Mouse (Mus musculus) CH12.LX (cell line): ENCODE results near the gene 9330161L09Rik.

ENCODE experiments used
- CTCF ChIP-seq, 2 experiments: IDR thresholded peaks in 1 of 2; conservative IDR thresholded peaks in 1 of 2; 2 replicates each; pipeline ENCODE4 v1.5.1; 2011 to 2012; ENCODE audit warnings: low read depth in 2 of 2, low read length in 2 of 2, improper control_type of control experiment in 1 of 2, inconsistent platforms in 1 of 2, mild to moderate bottlenecking in 1 of 2, moderate library complexity in 1 of 2
- GABPA ChIP-seq: IDR thresholded peaks from 2 replicates; pipeline ENCODE4 v1.6.1; 2012; ENCODE audit warnings: low read depth, low read length, improper control_type of control experiment, inconsistent platforms; ENCODE audit not compliant: insufficient replicate concordance
- HCFC1 ChIP-seq: IDR thresholded peaks from 2 replicates; pipeline ENCODE4 v1.6.1; 2012; ENCODE audit warnings: low read depth, mild to moderate bottlenecking, inconsistent platforms, low read length, improper control_type of control experiment
- KAT2A ChIP-seq: IDR thresholded peaks from 2 replicates; pipeline ENCODE4 v1.6.1; 2012; ENCODE audit warnings: low read length, improper control_type of control experiment, inconsistent platforms; ENCODE audit not compliant: insufficient replicate concordance
- MAX ChIP-seq: IDR thresholded peaks from 2 replicates; pipeline ENCODE4 v1.6.1; 2011; ENCODE audit warnings: low read length, improper control_type of control experiment
- MEF2A ChIP-seq: IDR thresholded peaks from 2 replicates; pipeline ENCODE4 v1.6.1; 2014; ENCODE audit warnings: low read depth, mild to moderate bottlenecking, inconsistent platforms, low read length, improper control_type of control experiment, borderline replicate concordance
- POLR2AphosphoS2 ChIP-seq: IDR thresholded peaks from 2 replicates; pipeline ENCODE4 v1.6.1; 2011; ENCODE audit warnings: low read depth, low read length, improper control_type of control experiment
- RCOR1 ChIP-seq: conservative IDR thresholded peaks from 2 replicates; pipeline ENCODE4 v1.6.1; 2012; ENCODE audit warnings: low read depth, mild to moderate bottlenecking, inconsistent platforms, low read length, improper control_type of control experiment
- TBP ChIP-seq: conservative IDR thresholded peaks from 2 replicates; pipeline ENCODE4 v1.6.1; 2011; ENCODE audit warnings: low read depth, low read length, improper control_type of control experiment
- TCF12 ChIP-seq: IDR thresholded peaks from 2 replicates; pipeline ENCODE4 v1.6.1; 2014; ENCODE audit warnings: low read depth, mild to moderate bottlenecking, inconsistent platforms, low read length, improper control_type of control experiment
- UBTF ChIP-seq: IDR thresholded peaks from 2 replicates; pipeline ENCODE4 v1.6.1; 2012; ENCODE audit warnings: low read depth, mild to moderate bottlenecking, inconsistent platforms, low read length, improper control_type of control experiment, moderate library complexity
- USF1 ChIP-seq: IDR thresholded peaks from 2 replicates; pipeline ENCODE4 v1.6.1; 2014; ENCODE audit warnings: low read depth, mild to moderate bottlenecking, inconsistent platforms, low read length, improper control_type of control experiment
- ZNF384 ChIP-seq: IDR thresholded peaks from 2 replicates; pipeline ENCODE4 v1.6.1; 2012; ENCODE audit warnings: low read depth, low read length, improper control_type of control experiment, inconsistent platforms

DNA sequence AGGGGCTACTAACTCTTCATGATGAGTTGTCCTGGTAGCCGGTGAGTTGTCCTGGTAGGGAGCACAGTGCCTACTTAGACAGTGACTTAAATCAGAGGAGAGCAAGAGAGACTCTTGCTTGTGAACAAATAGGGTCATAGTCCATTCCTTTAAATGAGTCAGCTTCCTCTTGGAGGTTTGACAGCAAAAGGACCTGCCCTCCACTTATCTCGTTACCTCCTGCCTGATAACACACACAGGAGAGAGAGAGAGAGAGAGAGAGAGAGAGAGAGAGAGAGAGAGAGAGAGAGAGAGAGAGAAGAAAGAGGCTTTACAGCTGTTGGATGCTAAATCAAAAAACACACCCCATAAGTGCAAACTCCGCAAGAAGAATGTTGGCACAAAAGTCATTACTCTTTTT, 49.5 kb upstream of the 9330161L09Rik start, which contains the start of gene Ifi27l2b:
- TF ChIP-seq MEF2A (no peak), CTCF (conservative IDR thresholded peaks at IDR 0.05 in 1 of 2, IDR thresholded peaks at IDR 0.05 in 1 of 2; ENCODE audit: low read depth in 2 of 2, low read length in 2 of 2) (no peak), MAX (no peak), HCFC1 (no peak), ZNF384 (no peak), TCF12 (no peak), UBTF (no peak), USF1 (no peak), KAT2A (no peak), RCOR1 (no peak), POLR2AphosphoS2 (no peak), GABPA (no peak), TBP (no peak)
